Mouse (Mus musculus): ENCODE data around the gene Spcs3.
"Not testable (repeated sequence)": the region's sequence is repeated elsewhere in the genome, so short reads cannot be mapped to it uniquely, and the experiment has no call there.

The Spcs3 gene

GRCm38 (mm10) chr8:54529382-54530296 is at the start of gene Spcs3, which contains the start of gene Asb5:
Spcs3 (minus strand) TSS chr8:54529998.
Asb5 (plus strand) TSS chr8:54529580.
- DNase-seq: peak; percentile 94 to 99

GRCm38 (mm10) chr8:54570618-54571609 is 41.1 kb upstream of the Spcs3 start:
- DNase-seq: no peak

GRCm38 (mm10) chr8:54567168-54567567 is 37.4 kb upstream of the Spcs3 start:
- no peak for DNase-seq

GRCm38 (mm10) chr8:54565603-54566260 is 35.9 kb upstream of the Spcs3 start:
- DNase-seq: no peak

- no peak for DNase-seq
Observed at GRCm38 (mm10) chr8:54565181-54565580, 35.4 kb upstream of the Spcs3 start.

GRCm38 (mm10) chr8:54562137-54562536 is 32.3 kb upstream of the Spcs3 start:
- no peak for DNase-seq

- no peak for DNase-seq
Observed at GRCm38 (mm10) chr8:54554921-54555320, 25.1 kb upstream of the Spcs3 start.

- no peak for DNase-seq
Observed at GRCm38 (mm10) chr8:54550026-54550574, 20.3 kb upstream of the Spcs3 start.

GRCm38 (mm10) chr8:54548383-54548782 is 18.6 kb upstream of the Spcs3 start:
- peak in 1 of 2 experiments; percentile 12 for DNase-seq

- no peak for DNase-seq
Observed at GRCm38 (mm10) chr8:54541331-54541730, 11.5 kb upstream of the Spcs3 start.

GRCm38 (mm10) chr8:54537285-54537684 is 7.5 kb upstream of the Spcs3 start:
- DNase-seq: no peak

GRCm38 (mm10) chr8:54535172-54535571 is 5.4 kb upstream of the Spcs3 start:
- DNase-seq: no peak

- DNase-seq: no peak
Observed at GRCm38 (mm10) chr8:54528571-54528970, 1.2 kb downstream of the Spcs3 start.

- no peak for DNase-seq
Observed at GRCm38 (mm10) chr8:54526700-54527099, 3.1 kb downstream of the Spcs3 start.

- no peak for DNase-seq
Observed at GRCm38 (mm10) chr8:54525606-54526005, 4.2 kb downstream of the Spcs3 start.

- DNase-seq: no peak
Observed at GRCm38 (mm10) chr8:54520516-54520915, 9.3 kb downstream of the Spcs3 start.

- DNase-seq: no peak
Observed at GRCm38 (mm10) chr8:54518756-54519460, 10.9 kb downstream of the Spcs3 start.

- DNase-seq: not testable (repeated sequence)
Observed at GRCm38 (mm10) chr8:54512200-54512599, 17.6 kb downstream of the Spcs3 start.

GRCm38 (mm10) chr8:54511791-54512190 is 18.0 kb downstream of the Spcs3 start:
- no peak for DNase-seq

GRCm38 (mm10) chr8:54509221-54509721 is 20.5 kb downstream of the Spcs3 start:
- peak in 1 of 2 experiments; percentile 9 for DNase-seq

- no peak for DNase-seq
Observed at GRCm38 (mm10) chr8:54508814-54509213, 21.0 kb downstream of the Spcs3 start.

- no peak for DNase-seq
Observed at GRCm38 (mm10) chr8:54508096-54508456, 21.7 kb downstream of the Spcs3 start.

All from cerebellum, adult 18-20 months (tissue).